Mouse (Mus musculus) spleen, adult 2 months (tissue): ENCODE results near the gene Rai14. TPM values are rescaled to one million over a fixed set of nuclear protein-coding genes. Genes with fewer than 3 reads are reported as not detected.

ENCODE experiments used
- DNase-seq, 2 experiments: peaks; one replicate each; pipeline versions ENCODE4 v3.0.0 to v3.0.0-alpha.2; 2012 to 2021; ENCODE audit warnings: low spot score in 2 of 2, low read depth in 1 of 2
- H3K27ac ChIP-seq: fragments of 200-500 bp; 2 replicates; pipeline ENCODE4 v1.5.1; 2012; ENCODE audit warnings: low read length, inconsistent platforms; ENCODE audit not compliant: insufficient read depth
- H3K27me3 ChIP-seq: fragments of 200-500 bp; 2 replicates; pipeline ENCODE4 v1.6.1; 2012; ENCODE audit warnings: mild to moderate bottlenecking, moderate library complexity, low read length, inconsistent platforms; ENCODE audit not compliant: control insufficient read depth, insufficient read depth
- H3K36me3 ChIP-seq: fragments of 200-500 bp; 2 replicates; pipeline ENCODE4 v1.6.1; 2012; ENCODE audit warnings: mild to moderate bottlenecking, low read length, inconsistent platforms; ENCODE audit not compliant: control insufficient read depth, insufficient read depth
- H3K4me1 ChIP-seq: fragments of 200-500 bp; 2 replicates; pipeline ENCODE4 v1.6.1; 2011; ENCODE audit warnings: inconsistent platforms; ENCODE audit not compliant: control insufficient read depth, insufficient read depth, insufficient read length
- H3K4me3 ChIP-seq: fragments of 200-500 bp; 2 replicates; pipeline ENCODE4 v1.5.1; 2011; ENCODE audit warnings: mild to moderate bottlenecking, inconsistent platforms; ENCODE audit not compliant: insufficient read depth, insufficient read length; ENCODE audit errors: extremely low read depth
- CTCF ChIP-seq: fragments of 200-500 bp; IDR thresholded peaks from 2 replicates; pipeline ENCODE4 v1.5.1; 2011; ENCODE audit warnings: mild to moderate bottlenecking, inconsistent platforms; ENCODE audit not compliant: insufficient read depth, insufficient read length, insufficient replicate concordance; ENCODE audit errors: extremely low read depth
- POLR2A ChIP-seq: fragments of 200-500 bp; IDR thresholded peaks from 2 replicates; pipeline ENCODE4 v1.6.1; 2011; ENCODE audit warnings: low read depth, low read length, inconsistent platforms
- WGBS: fragments of 180-500 bp; shearing (Covaris S2); methylation state at CpG from one replicate; pipeline ENCODE4 v1.1.7; 2018; 5-methylcytosine and 5-hydroxymethylcytosine counted together
- polyA plus RNA-seq: library from polyadenylated mRNA; depleted of rRNA; stranded (reverse); fragments of >200 nt; gene quantifications from 2 replicates; pipeline ENCODE4 v1.2.3, GENCODE M21; 2012

The Rai14 gene
- polyA plus RNA-seq, 1 experiment = 3.6 TPM

GRCm38 (mm10) chr15:10598259-10599225, 115.9 kb downstream of the Rai14 start:
- WGBS = 71% methylated on average over 16 of the region's 16 CpGs

GRCm38 (mm10) chr15:10596871-10597270, 117.6 kb downstream of the Rai14 start:
- WGBS = 88% methylated on average over 9 of the region's 9 CpGs
- TF ChIP-seq CTCF (no peak), POLR2A (no peak)
- Histone ChIP-seq H3K4me1 (peaks cover 8% of the 10 kb centered on the region; the same call in 1 of the 2 replicates), H3K27ac (no peak overlapping the region), H3K36me3 (no peaks in the 10 kb centered on the region), H3K4me3 (no peak overlapping the region), H3K27me3 (no peaks in the 10 kb centered on the region)
- no peak for DNase-seq

More at GRCm38 (mm10) chr15:10598259-10599225, 115.9 kb downstream of the Rai14 start:
- Histone ChIP-seq H3K27ac (no peak overlapping the region), H3K36me3 (no peaks in the 10 kb centered on the region), H3K27me3 (no peaks in the 10 kb centered on the region), H3K4me3 (no peak overlapping the region), H3K4me1 (peaks cover 8% of the 10 kb centered on the region; the same call in 1 of the 2 replicates)
- TF ChIP-seq POLR2A (no peak), CTCF (no peak)
- no peak for DNase-seq

- no peak overlapping the region for H3K4me3 ChIP-seq
- no peaks in the 10 kb centered on the region for H3K36me3 ChIP-seq
- H3K27ac ChIP-seq = no peak overlapping the region
- TF ChIP-seq POLR2A = no peak
- TF ChIP-seq CTCF = no peak
- H3K27me3 ChIP-seq = no peaks in the 10 kb centered on the region
- WGBS = 96% methylated on average over 6 of the region's 6 CpGs
- H3K4me1 ChIP-seq = peaks cover 8% of the 10 kb centered on the region; the same call in 1 of the 2 replicates
- DNase-seq = no peak
These were observed 119.0 kb downstream of the Rai14 start for GRCm38 (mm10) chr15:10595408-10595807.

GRCm38 (mm10) chr15:10594910-10595309, 119.5 kb downstream of the Rai14 start:
- 94% methylated on average over 10 of the region's 10 CpGs for WGBS
- H3K4me1 ChIP-seq = peaks cover 8% of the 10 kb centered on the region; the same call in 1 of the 2 replicates
- TF ChIP-seq CTCF (no peak), POLR2A (no peak)
- H3K36me3 ChIP-seq = no peaks in the 10 kb centered on the region
- no peaks in the 10 kb centered on the region for H3K27me3 ChIP-seq
- H3K27ac ChIP-seq = no peak overlapping the region
- no peak overlapping the region for H3K4me3 ChIP-seq
- no peak for DNase-seq

- DNase-seq = no peak
- 83% methylated on average over 6 of the region's 6 CpGs for WGBS
- no peaks in the 10 kb centered on the region for H3K27me3 ChIP-seq
- H3K4me3 ChIP-seq = no peak overlapping the region
- no peak overlapping the region for H3K27ac ChIP-seq
- no peaks in the 10 kb centered on the region for H3K4me1 ChIP-seq
- TF ChIP-seq CTCF (no peak), POLR2A (no peak)
- no peaks in the 10 kb centered on the region for H3K36me3 ChIP-seq
These were observed 121.3 kb downstream of the Rai14 start for GRCm38 (mm10) chr15:10593094-10593493.

- WGBS = 89% methylated on average over 2 of the region's 2 CpGs
- no peaks in the 10 kb centered on the region for H3K36me3 ChIP-seq
These were observed 127.9 kb downstream of the Rai14 start for GRCm38 (mm10) chr15:10586565-10586964.

More at GRCm38 (mm10) chr15:10586565-10586964, 127.9 kb downstream of the Rai14 start:
- Histone ChIP-seq H3K27me3 (no peaks in the 10 kb centered on the region), H3K27ac (no peak overlapping the region), H3K4me1 (no peaks in the 10 kb centered on the region), H3K4me3 (no peak overlapping the region)
- no peak for DNase-seq
- TF ChIP-seq CTCF = no peak
